ENCODE assay signal across 7 mouse cellular contexts in genomic region chr16:34094446-34095092, GRCm38 (mm10).
A peak's percentile ranks its signal among the peaks of the same experiment; 100 is the strongest.
DNase-seq lines count a peak whose midpoint lies in the region; ATAC-seq and TF ChIP-seq lines count a peak whose summit lies in the region.

No protein-coding gene starts in this region.

- no peaks in the 10 kb centered on the region for H3K9me3 ChIP-seq in embryonic facial prominence, embryonic 13.5 days
- no peaks in the 10 kb centered on the region for H3K9me3 ChIP-seq in megakaryocyte, embryonic 14.5 days
- H3K9me3 ChIP-seq in stomach, embryonic 15.5 days: no peaks in the 10 kb centered on the region

- TF ChIP-seq CTCF in left cerebral cortex, adult 2 months (IDR thresholded peaks at IDR 0.05): peak; percentile 29

- peak overlapping the region; percentile 48; the same call in 1 of the 2 replicates for H3K27ac ChIP-seq in embryonic facial prominence, embryonic 13.5 days
- H3K27ac ChIP-seq in left cerebral cortex, adult 2 months: no peak overlapping the region; the same call in 1 of the 2 replicates
- H3K27ac ChIP-seq in stomach, embryonic 15.5 days: peak overlapping the region; percentile 65

- DNase-seq in B cell, adult 2 months: peak; percentile 40 to 44
- DNase-seq in CD4-positive helper T cell, adult 2 months (ENCODE audit: low read depth, low spot score): peak; percentile 33
- peak; percentile 30 to 56 for DNase-seq in heart, postnatal 14 days
- peak; percentile 42 to 48 for DNase-seq in left cerebral cortex, adult 2 months (ENCODE audit: extremely low spot score in 1 of 2, low spot score in 2 of 2)

- H3K4me3 ChIP-seq in embryonic facial prominence, embryonic 13.5 days: peak overlapping the region; percentile 52
- H3K4me3 ChIP-seq in left cerebral cortex, adult 2 months: peak overlapping the region; percentile 49
- peak overlapping the region; percentile 94 for H3K4me3 ChIP-seq in megakaryocyte, embryonic 14.5 days (replicated peaks)
- H3K4me3 ChIP-seq in stomach, embryonic 15.5 days (replicated peaks): peak overlapping the region; percentile 63

- H3K27me3 ChIP-seq in embryonic facial prominence, embryonic 13.5 days: no peaks in the 10 kb centered on the region
- no peaks in the 10 kb centered on the region for H3K27me3 ChIP-seq in megakaryocyte, embryonic 14.5 days (replicated peaks)
- no peaks in the 10 kb centered on the region for H3K27me3 ChIP-seq in stomach, embryonic 15.5 days (replicated peaks)

- ATAC-seq in embryonic facial prominence, embryonic 13.5 days (ENCODE audit: insufficient number of reproducible peaks, insufficient read depth, low FRiP score, low TSS enrichment, low read depth): peak; percentile 49; the same call in 1 of the 2 replicates
- ATAC-seq in stomach, embryonic 15.5 days (ENCODE audit: insufficient read depth, low FRiP score, low read depth): peak; percentile 40; the same call in 1 of the 2 replicates

- H3K4me2 ChIP-seq in embryonic facial prominence, embryonic 13.5 days: peak overlapping the region; percentile 90
- H3K4me2 ChIP-seq in stomach, embryonic 15.5 days: peak overlapping the region; percentile 80

- H3K9ac ChIP-seq in embryonic facial prominence, embryonic 13.5 days: peak overlapping the region; percentile 71
- H3K9ac ChIP-seq in stomach, embryonic 15.5 days: no peak overlapping the region

- H3K4me1 ChIP-seq in embryonic facial prominence, embryonic 13.5 days: peaks cover 24% of the 10 kb centered on the region
- peaks cover 65% of the 10 kb centered on the region for H3K4me1 ChIP-seq in megakaryocyte, embryonic 14.5 days
- peaks cover 20% of the 10 kb centered on the region; the same call in 1 of the 2 replicates for H3K4me1 ChIP-seq in stomach, embryonic 15.5 days

- WGBS in embryonic facial prominence, embryonic 13.5 days: under 1% methylated on average over 16 of the region's 16 CpGs
- 1% methylated on average over 16 of the region's 16 CpGs for WGBS in stomach, embryonic 15.5 days

- intact Hi-C loops in heart, postnatal 14 days (cut with DNase I): loop anchor here (5.0 kb wide), 2 partner anchors 37 to 82 kb away; no protein-coding TSS in a partner anchor
- intact Hi-C loops in left cerebral cortex, adult 2 months (cut with DNase I): loop anchor here (5.0 kb wide), 2 partner anchors 52 to 97 kb away; no protein-coding TSS in a partner anchor

- H3K36me3 ChIP-seq in embryonic facial prominence, embryonic 13.5 days: no peaks in the 10 kb centered on the region
- H3K36me3 ChIP-seq in megakaryocyte, embryonic 14.5 days (replicated peaks; ENCODE audit: low read length): peaks cover 49% of the 10 kb centered on the region
- no peaks in the 10 kb centered on the region for H3K36me3 ChIP-seq in stomach, embryonic 15.5 days
